Mouse (Mus musculus) kidney, adult 11 months (tissue): ENCODE measurements around the gene Ptges2.
"Not testable (repeated sequence)": the region's sequence is repeated elsewhere in the genome, so short reads cannot be mapped to it uniquely, and the experiment has no call there.

ENCODE experiments used
- DNase-seq: peaks from one replicate; pipeline ENCODE4 v3.0.0; 2022

The Ptges2 gene

DNA sequence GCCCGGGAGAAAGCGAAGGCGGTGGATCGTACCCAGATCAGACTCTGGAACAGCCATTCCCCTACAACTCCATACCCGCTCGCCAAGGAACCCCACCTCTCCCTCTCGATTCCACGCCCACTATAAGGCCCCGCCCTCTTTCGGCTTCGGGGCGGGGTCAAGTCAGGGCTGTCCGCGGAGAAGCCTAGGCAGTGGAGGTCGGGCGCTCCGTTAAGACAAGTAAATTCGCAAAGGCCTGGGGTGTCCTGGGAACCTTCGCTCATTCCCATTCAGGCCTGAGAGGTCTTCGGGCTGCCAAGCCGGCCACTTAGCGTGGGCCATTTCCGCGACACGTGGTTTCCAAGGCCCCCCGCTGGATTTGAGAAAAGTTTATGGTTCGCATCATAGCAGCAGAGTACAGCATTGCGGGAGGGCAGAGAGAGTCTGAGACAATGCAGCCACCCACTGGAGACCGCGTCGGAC is at the start of gene Ptges2:
Gene Ptges2 (plus strand): TSS at position 413 of the 462 bp plus-strand sequence.
- peak; percentile 94 for DNase-seq

DNA sequence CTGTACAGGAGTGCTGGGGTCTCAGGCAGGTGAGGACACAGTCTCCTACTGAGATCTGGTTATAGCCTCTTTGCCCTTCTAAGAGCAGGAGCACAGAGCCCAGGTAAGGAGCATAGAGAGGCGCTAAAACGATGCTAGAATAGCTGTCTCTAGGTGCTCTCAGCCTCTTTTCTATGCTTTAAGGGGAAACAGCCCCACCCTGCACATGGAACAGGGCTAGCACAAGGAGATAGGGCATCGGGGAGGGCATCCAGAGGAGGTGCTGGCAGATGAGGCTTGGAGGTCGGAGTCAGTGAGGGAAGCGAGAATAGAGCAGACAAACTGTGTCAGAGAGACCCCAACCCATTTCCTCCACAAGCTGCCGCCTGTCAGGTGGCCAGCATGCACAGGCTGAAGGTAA is 48.7 kb upstream of the Ptges2 start:
- no peak for DNase-seq

DNA sequence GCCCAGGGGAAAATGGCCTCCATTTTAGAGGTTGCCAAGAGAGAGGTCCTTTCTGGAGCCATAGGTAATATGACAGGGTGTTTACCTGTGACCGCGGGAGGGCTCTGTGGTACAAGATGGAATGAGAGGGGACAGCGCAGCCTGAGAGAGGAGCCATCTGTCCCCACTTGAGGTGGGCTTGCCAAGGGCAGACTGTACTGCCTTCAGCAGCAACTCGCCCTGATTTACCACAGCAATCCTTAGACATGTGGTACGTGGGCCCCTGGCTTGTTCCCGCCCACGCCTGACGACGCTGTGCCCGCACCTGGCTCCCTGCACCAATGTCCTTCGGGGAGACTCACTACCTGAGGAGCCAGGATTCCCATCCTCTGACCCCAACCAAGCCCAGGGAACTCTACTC is 47.4 kb upstream of the Ptges2 start:
- DNase-seq: no peak

DNA sequence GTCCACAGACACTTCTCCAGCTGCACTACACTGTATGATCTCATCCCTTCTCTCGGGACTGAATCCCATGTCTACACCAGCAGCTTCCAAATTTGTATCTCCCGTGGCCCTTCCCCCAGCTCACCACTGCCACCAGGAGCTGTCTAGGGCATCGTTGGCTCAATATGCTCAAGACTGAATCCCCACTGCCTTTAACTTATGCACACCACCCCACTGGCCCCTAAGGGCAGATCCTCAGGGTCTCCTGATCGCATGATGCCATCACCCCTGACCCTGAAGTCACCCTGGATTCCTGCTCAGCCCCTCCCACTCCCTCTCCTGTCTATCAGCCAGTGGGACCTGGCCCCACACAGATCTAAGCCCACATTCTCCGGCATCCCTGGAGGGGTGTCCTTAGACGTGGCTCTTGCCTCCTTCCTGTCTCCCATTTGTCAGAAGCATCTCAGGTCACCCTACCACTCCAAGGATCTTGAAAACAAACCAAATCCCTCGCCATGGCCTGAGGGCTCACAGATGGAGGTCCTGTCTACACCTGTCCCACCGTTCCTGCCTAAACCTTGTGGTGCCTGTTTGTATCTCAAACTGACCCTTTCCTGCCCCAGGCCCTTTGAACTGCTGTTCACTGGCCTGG is 46.0 kb upstream of the Ptges2 start:
- no peak for DNase-seq

DNA sequence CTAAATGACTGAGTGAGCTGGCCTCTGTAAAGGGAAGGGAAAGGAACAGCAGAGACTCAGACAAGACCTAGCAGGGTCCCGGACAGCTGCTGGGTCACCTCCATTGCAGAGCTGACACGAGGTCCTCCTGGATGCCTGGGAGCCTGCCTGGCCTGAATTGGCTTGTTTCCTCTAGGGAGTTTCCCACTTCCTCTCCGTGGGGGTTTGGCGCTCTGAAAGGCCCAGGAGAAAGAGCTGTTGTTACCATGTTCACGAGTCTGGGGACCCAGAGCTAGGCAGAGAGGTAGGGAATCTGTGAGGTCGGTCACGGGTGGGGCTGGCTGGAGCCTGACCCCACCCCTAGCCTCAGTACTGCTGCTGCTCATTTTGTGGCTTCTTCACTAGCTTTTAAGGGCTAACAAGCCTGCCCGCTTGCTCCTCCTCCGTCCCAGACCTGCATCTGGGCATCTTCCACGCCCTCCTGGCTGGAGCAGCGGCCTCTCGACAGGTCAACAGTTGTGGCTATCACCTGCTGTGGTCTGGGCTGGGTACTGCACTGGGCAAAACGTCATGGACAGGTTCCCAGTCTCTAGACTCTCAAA is 45.1 kb upstream of the Ptges2 start:
- DNase-seq: no peak

DNA sequence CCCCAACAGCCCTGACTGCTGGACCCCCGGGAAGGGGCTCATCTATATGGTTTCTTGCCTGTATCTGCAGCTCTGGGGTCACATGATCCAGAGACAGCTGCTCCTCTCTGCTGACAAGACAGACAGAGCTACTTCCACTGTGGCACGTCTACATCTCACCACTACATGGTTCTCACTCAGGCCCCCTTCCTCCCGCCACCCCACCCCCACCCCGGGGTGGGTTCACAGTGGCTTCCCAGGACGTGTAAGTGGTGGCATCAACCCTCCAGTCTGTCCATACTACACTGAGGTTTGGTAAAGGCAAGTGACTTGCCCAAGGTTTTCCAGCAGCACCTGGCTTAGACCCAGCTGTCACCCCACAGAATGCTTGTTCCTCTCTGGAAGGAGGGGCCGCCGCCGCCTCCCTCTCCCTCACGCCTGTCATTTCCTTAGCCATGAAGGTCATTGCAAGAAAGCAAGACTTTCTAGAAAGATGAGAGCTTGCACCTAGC is 44.2 kb upstream of the Ptges2 start:
- no peak for DNase-seq

DNA sequence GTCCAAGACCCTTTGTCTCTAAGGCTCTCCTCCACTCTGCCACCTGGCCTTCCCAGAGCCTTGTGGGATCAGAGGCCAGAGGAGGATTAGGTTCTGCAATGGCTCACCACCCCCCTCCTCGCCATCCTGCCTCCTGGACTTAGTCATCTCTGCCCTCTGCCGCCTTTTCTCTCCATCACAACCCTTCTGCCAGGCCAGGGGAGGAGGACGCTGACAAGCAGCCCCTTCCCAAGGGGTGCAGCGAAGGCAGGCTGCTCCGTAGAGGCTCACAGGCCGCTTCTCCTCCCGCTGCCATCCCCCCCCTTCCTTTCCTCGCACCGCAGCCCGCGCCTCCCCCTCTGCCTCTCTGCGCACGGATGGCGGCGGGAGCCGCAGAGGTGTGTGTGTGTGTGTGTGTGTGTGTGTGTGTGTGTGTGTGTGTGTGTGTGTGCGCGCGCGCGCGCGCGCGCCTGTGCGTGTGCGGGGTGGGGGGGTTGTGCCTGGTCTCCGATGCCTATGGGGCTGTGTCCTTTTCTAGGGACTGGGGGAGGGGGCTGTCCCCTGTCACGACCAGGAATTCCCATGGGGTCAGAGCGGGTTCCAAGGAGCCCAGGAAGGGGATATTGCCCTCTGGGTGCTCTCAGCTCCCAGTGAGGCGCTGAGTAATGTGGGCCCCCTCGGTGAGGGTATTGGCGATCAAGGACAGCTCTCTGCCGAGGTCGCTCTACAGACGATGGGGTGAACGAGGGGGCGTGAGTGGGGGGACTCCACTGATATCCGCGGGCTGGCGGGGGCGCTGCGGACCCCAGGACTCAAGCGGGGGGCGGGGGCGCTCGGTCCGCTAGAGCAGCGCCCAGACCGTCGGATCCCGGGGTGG is 43.3 kb upstream of the Ptges2 start, which contains the start of gene Ciz1:
Gene Ciz1 (plus strand): TSS at position 177 of the 856 bp plus-strand sequence.
- no peak for DNase-seq

DNA sequence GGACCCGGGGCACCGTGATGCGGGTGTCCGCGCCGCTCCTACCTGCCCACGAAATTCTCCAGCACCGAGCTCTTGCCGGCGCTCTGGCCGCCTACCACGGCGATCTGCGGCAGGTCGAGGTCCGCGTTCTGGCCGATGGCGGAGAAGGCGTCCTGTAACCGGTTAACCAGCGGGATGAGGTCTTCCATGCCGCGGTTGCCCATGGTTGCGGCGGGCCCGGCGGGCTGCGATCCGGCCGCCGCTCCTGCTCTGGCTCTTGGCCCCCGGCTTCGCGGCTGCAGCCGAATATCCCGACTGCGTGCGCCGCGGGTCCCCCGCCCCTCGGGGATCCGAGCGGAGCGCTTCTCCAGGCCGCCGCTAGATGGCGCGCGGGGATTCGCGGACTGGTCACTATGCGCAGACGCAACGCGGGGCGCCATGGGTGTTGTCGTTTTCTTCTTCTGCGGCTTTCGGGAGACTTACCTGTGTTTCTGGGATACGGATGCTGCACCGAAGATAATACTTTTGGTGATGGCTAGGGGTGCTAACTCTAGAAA is 42.6 kb upstream of the Ptges2 start, which contains the start of gene Dnm1:
Gene Dnm1 (minus strand): TSS at position 332 of the 536 bp plus-strand sequence.
- DNase-seq: peak; percentile 80

DNA sequence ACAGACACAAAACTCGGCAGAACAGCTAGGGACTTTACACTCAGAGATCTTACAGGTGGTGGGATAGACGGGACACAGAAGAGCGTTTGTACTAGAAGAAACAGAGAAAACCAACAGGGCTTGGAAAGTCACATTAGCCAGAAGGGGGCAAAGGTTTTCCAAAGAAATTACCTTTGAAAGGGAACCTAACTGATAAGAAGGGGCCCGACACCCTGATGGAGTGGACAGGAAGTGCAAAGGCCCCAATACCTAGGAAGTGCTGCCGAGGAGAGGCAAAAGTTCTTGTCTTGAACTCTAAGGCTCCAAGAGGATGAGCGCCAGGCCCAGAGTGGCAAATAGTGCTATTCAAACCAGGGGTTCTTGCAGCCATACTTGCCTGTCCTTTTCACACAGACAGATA is 41.9 kb upstream of the Ptges2 start:
- DNase-seq: no peak

DNA sequence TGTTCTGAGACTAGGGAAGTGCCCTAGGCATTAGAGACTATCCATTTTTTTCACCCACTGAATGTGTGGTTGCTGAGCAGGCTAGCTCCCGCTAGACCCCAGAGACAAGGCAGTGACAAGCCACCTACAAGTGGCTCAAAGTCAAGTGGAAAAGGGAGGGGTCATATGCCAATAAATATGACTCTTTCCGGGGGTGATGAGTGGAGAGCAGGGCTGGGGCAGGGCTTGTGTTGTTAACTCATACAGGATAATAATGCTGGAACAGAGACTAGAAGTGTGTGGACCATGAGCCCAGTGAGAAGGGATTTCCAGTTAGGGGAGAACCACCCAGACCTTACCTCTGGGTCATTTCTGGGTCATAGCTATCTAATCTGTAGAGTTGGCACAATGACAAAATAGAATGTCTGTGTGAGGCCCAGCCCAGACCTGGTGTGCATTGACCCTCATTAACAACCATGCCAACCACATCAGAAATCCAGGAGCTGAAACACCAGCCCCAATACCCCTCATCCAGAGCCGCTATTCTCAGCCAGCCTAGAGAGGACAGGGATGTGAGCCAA is 41.3 kb upstream of the Ptges2 start:
- no peak for DNase-seq

DNA sequence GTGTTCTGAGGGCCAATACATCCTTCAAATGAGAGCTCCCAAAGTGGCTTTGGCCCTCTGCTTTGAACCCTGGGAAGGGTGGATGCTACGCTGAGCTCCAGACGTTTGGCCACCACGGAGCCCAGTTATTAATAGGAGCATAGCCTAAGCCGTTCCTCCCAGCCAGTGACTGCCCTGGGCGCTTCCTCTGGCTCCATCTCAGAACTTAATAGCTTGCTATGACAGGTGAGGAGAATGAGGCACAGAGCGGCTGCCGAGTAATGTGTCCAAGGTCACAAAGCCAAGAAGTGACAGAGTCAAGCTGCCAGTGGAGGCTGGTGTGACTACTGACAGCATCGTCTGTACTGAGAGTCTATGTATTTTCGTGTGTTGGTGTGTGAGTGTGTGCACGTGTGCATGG is 39.5 kb upstream of the Ptges2 start:
- DNase-seq: no peak

DNA sequence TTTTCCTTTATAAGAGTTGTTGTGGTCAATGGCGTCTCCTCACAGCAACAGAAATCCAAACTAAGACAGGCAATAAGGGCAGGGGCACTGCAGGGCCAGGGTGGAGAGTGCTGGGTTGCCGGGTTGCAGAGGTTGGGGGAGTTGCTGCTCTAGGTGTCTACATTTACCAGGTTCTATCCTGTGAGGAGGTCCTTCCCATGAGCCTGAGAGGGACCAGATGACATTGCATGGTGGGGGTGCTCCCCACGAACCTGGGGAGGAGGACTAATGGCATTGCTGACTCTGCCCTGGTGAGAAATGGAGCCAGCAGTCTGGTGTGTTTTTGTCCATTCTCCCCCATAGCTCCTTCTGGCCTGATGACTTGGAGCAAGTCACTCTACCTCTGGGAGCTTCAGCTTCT is 38.0 kb upstream of the Ptges2 start:
- no peak for DNase-seq

DNA sequence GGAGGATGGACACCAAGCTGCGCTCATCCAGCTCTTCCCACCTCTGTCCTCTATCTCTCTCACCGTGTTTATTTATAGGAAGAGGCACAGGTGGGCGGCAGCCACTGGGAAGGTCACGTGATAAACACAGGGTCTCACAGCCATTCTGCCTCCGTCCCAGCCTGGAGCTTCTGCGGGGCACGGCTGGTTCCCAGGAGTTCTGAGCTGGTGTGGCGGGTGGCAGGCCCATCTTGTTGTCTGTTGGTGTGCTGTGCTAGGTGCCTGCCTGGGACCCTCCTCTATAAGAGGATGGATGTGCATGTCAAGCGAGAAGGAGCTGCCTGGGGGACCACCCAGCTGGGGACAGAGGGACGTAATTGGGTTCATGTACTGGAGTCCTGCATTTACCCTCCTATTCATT is 37.3 kb upstream of the Ptges2 start:
- DNase-seq: no peak

DNA sequence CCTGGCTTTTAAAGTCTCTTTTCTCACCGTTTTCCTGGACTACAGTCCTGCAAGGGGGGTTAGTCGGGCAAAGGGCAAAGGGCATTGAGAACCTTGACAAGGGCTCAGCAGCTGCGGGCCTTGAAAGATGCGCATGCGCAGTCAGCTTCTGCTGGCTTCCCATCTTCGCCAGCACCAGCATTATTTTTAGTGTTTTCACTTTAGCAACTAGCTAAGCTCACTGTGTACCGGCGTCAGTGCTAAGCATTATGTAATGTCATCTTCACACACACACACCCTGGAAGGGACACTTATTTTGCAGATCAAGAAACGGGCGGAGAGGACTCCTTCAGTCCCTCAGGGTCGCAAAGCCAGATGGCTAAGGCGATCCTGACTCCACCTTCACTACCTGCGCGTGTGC is 35.0 kb upstream of the Ptges2 start:
- DNase-seq: peak; percentile 88

DNA sequence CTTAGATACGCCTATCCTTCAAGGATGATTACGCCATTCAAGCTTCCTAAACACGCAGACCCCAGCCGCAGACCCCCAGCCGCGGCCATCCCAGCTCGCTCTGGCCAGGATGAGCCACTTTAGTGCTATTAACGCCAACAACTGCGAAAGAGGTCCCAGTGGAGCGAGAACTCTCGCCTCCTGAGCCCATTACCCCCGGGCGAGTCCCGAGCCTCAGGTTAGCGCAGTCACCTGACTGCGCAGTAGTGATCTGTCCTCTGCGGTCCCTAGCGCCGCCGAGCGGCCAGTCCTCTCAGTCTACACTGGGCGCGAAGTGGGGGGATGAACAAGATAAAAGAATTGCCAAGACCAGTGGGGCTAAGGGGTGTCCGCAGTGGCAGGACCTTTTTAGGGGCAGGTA is 34.3 kb upstream of the Ptges2 start:
- peak; percentile 75 for DNase-seq

DNA sequence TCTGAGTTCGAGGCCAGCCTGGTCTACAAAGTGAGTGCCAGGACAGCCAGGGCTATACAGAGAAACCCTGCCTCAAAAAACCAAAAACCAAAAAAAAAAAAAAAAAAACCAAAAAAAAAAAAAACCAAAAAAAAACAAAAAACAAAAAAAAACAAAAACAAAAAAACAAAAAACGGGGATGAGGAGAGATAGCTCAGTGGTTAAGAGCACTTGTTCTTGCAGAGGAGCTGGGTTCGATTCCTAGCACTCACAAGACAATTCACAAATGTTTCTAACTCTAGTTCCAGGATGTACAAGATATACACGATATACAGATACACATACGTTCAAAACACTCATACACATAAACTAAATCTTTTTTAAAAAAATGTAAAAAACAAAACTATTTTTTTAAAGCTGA is 33.4 kb upstream of the Ptges2 start:
- DNase-seq: not testable (repeated sequence)

DNA sequence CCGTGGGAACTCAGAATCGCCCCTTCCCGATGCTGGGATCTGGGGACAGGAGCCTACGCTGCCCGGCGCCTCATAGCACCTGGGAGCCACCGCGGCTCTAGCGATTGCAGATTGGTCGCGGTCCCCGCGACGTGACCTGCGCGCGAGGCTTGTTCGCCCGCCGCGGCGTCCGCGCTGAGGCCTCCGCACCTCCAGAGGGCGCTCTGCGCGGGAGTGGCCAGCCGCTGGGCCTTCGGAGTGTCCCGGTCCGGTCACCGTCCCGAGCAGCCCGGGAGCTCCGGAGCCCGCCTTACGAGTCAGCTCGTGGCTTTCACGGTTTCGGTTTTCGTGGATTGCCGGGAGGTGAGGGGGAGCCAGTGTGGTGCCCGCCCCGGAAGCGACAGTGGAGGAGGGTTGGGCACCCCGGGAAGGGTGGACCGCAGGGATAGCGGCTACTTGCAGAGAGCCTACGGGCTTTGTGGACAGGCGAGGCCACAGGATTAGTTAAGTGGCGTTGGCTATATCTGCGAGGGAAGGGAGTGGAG is 32.8 kb upstream of the Ptges2 start:
- peak; percentile 94 for DNase-seq

DNA sequence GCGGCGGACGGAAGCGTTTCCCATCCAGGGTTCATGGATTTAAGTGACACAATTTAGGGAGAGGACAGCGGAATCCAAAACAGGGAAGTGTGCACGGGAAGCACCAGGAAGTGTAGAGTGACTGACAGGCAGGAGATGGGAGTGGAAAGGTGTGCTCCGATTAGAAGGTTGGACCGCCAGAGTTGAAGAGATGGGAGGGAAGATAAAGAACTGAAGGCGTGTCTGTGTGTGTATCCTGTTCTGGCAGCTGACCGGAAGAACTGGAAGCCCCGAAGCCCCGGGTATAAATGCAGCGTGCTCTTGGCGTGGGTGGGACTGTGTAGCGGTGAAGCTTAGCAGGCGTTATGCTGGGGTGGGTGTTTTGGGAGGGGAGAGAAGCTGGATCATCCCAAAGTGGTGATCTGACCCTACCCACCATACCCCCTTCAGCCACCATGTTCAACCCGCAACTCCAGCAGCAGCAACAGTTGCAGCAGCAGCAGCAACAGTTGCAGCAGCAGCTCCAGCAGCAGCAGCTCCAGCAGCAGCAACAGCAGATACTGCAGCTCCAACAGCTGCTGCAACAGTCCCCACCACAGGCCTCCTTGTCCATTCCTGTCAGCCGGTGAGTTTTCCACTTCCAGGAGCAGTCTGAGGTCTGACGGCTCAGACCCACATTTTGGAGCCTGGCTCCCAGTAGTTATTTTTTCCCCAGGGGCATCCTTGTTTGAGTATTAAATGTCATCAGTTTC is 32.2 kb upstream of the Ptges2 start:
- no peak for DNase-seq

DNA sequence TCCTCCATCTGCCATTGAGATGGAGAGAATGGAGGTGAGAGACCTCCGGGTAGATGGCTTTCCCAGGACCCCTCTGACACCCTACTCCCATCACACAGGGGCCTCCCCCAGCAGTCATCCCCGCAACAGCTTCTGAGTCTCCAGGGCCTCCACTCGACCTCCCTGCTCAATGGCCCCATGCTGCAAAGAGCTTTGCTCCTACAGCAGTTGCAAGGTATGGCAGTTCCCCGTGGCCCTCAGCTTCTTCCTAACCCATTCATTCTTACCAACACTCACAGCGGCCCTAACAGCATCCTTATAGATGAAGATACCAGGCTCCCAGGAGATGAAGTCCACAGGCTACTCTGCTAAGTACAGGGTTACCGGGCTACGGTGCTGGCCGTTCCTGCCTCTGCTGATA is 31.6 kb upstream of the Ptges2 start:
- no peak for DNase-seq

DNA sequence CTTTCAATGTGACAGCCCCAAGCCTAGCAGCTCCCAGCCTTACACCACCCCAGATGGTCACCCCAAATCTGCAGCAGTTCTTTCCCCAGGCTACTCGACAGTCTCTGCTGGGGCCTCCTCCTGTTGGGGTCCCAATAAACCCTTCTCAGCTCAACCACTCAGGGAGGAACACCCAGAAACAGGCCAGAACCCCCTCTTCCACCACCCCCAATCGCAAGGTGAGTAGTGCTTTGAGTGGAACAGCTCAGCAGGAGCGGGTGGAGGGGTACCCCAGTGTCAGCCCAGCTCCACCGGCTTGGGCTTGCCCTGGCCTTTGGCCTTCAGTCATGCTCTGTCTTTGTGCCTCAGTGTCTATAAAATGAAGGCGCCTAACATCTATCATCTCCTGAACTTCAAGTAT is 28.4 kb upstream of the Ptges2 start:
- no peak for DNase-seq

DNA sequence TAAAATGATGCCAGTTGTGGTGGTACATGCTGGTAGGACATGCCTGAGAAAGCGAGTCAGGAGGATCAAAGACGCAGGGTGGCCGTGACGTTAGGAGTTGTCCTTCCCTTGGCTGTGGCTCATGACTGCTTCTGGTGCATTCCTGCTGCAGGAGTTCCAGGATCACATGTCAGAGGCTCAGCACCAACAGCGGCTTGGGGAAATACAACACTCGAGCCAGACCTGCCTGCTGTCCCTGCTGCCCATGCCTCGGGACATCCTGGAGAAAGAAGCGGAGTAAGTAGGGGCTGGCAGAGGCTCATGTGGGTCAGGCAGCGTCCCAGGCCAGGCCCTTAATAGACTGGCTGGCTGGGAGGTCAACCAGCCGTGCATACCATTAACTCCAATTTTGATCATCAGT is 21.5 kb upstream of the Ptges2 start:
- DNase-seq: no peak

DNA sequence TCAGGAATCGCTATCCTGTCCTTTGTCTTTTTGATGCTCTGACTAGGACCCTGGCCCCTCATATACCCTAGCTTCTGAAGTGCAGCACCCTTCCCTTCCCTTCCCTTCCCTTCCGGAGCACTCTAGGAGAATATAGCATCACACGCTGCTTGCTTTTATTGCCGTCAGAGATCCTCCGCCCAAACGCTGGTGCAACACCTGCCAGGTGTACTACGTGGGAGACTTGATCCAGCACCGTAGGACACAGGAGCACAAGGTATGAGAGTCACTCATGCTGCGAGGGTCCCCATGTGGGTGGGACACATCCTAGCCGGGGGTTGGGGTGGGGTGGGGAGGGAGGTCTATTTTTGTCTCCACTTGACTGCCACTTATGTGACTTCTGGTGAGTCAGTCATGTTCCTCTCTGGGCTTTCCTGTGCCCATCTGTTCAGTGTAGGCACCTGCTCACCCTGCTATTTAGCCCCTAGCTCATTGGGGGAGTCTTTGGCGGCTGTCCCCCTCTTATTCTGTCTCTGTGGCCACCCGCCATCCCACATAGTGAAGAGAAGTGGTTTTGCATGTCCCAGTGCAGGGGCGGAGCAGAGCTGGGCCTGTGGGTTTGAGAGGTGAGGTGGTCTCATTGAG is 20.3 kb upstream of the Ptges2 start:
- no peak for DNase-seq
